Mouse (Mus musculus): Measurements from ENCODE around the gene Eci2. TPM values are rescaled to one million over a fixed set of nuclear protein-coding genes. Genes with fewer than 3 reads are reported as not detected.
A peak's percentile ranks its signal among the peaks of the same experiment; 100 is the strongest.
"Not testable (repeated sequence)": the region's sequence is repeated elsewhere in the genome, so short reads cannot be mapped to it uniquely, and the experiment has no call there.

Eci2 gene
- polyA plus RNA-seq, 1 experiment = 16.0 TPM

DNA sequence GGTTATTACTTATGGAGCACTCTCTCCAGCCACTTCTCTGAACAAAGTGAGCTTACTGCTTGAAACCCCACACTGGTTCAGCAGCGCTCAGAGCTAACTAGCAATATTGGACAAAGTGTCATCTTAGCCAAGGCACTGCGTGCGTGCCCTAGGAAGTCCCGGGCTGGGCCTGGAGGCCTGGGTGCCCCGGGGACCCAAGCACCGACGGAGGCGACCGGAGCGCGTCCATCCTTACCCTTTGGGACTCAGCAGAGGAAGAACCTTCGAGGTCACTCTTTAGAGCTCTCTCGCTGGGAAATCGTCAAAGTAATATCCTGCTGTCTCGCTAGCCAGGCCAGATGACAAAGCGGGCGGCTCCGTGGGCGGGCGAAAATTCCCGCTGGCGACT lies 33.3 kb downstream of the Eci2 start:
- Histone ChIP-seq H3K4me3 (ENCODE audit: extremely low read depth, insufficient read depth, insufficient read length) (peak overlapping the region; percentile 79), H3K27me3 (ENCODE audit: control insufficient read depth, insufficient read depth, low read length) (no peaks in the 10 kb centered on the region), H3K4me1 (ENCODE audit: control insufficient read depth, insufficient read depth, insufficient read length) (peaks cover 2% of the 10 kb centered on the region; the same call in 1 of the 2 replicates), H3K36me3 (ENCODE audit: control insufficient read depth, insufficient read depth, low read length) (peaks cover 3% of the 10 kb centered on the region; the same call in 1 of the 2 replicates), H3K27ac (ENCODE audit: insufficient read depth, low read length) (peak overlapping the region; percentile 57; the same call in 1 of the 2 replicates)
- under 1% methylated on average over 22 of the region's 22 CpGs for WGBS
- no peak for DNase-seq (ENCODE audit: low read depth in 1 of 2, low spot score in 2 of 2)
- TF ChIP-seq POLR2A (IDR thresholded peaks at IDR 0.05; ENCODE audit: low read depth, low read length) = no peak
- TF ChIP-seq CTCF (IDR thresholded peaks at IDR 0.05; ENCODE audit: extremely low read depth, insufficient read depth, insufficient read length, insufficient replicate concordance) = no peak

DNA sequence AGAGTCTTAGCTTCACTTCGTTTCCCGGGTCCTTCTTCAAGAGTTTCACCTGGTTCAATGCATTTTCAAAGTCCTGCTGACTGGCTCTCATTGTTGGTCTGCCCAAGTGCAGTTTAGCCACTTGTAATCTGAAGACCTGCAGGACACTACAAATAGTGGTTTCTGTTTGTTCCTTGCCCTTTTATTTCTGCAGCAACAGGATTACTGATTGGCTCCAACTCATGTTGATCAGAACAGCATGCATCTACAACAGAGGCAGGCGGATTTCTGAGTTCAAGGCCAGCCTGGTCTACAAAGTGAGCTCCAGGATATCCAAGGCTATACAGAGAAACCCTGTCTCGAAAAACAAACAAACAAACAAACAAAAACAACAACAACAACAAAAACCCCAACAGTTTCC lies 33.8 kb downstream of the Eci2 start:
- no peaks in the 10 kb centered on the region for H3K27me3 ChIP-seq (ENCODE audit: control insufficient read depth, insufficient read depth, low read length)
- TF ChIP-seq CTCF (IDR thresholded peaks at IDR 0.05; ENCODE audit: extremely low read depth, insufficient read depth, insufficient read length, insufficient replicate concordance) (no peak), POLR2A (IDR thresholded peaks at IDR 0.05; ENCODE audit: low read depth, low read length) (no peak)
- peak overlapping the region; percentile 79; the same call in 1 of the 2 replicates for H3K4me3 ChIP-seq (ENCODE audit: extremely low read depth, insufficient read depth, insufficient read length)
- WGBS = 74% methylated on average over 4 of the region's 4 CpGs
- peaks cover 4% of the 10 kb centered on the region; the same call in 1 of the 2 replicates for H3K36me3 ChIP-seq (ENCODE audit: control insufficient read depth, insufficient read depth, low read length)
- DNase-seq (ENCODE audit: low read depth in 1 of 2, low spot score in 2 of 2) = no peak
- peaks cover 2% of the 10 kb centered on the region; the same call in 1 of the 2 replicates for H3K4me1 ChIP-seq (ENCODE audit: control insufficient read depth, insufficient read depth, insufficient read length)
- H3K27ac ChIP-seq (ENCODE audit: insufficient read depth, low read length) = no peak overlapping the region

DNA sequence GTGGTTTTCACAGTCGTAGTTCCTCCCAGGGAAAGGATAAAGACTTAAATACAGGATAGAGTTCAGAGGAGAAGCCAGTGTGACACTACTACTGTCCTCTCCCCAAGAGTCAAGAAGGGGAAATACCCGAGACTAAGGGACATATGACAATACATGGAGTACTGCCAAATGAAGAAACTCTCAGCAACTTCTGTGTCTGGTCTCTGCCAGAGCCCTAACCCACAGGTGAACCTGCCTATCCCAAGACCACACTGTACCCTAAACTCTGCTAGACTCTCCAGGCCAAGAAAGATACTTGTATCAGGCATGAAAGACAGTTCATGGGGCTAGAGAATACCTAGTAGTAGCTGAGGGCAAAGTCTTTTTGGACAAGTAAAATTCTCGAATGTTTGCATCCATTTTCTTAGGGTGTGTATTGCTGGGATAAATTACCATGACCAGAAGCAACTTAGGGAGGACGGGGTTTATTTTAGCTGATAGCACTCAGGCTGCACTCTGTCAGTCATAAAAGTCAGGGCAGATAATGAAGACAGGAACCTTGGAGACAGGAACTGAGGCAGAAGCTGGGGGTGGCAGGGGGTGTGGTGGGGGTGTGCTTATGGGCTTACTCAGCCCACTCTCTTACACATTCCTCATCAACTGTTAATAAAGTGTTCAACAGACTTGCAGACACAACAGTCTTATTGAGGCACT lies 35.2 kb downstream of the Eci2 start:
- 74% methylated on average over 4 of the region's 4 CpGs for WGBS
- H3K4me1 ChIP-seq (ENCODE audit: control insufficient read depth, insufficient read depth, insufficient read length) = peaks cover 2% of the 10 kb centered on the region; the same call in 1 of the 2 replicates
- no peak overlapping the region for H3K27ac ChIP-seq (ENCODE audit: insufficient read depth, low read length)
- no peaks in the 10 kb centered on the region for H3K27me3 ChIP-seq (ENCODE audit: control insufficient read depth, insufficient read depth, low read length)
- no peak overlapping the region for H3K4me3 ChIP-seq (ENCODE audit: extremely low read depth, insufficient read depth, insufficient read length)
- H3K36me3 ChIP-seq (ENCODE audit: control insufficient read depth, insufficient read depth, low read length) = peaks cover 6% of the 10 kb centered on the region
- DNase-seq (ENCODE audit: low read depth in 1 of 2, low spot score in 2 of 2) = no peak
- TF ChIP-seq POLR2A (IDR thresholded peaks at IDR 0.05; ENCODE audit: low read depth, low read length) (no peak), CTCF (IDR thresholded peaks at IDR 0.05; ENCODE audit: extremely low read depth, insufficient read depth, insufficient read length, insufficient replicate concordance) (no peak)

DNA sequence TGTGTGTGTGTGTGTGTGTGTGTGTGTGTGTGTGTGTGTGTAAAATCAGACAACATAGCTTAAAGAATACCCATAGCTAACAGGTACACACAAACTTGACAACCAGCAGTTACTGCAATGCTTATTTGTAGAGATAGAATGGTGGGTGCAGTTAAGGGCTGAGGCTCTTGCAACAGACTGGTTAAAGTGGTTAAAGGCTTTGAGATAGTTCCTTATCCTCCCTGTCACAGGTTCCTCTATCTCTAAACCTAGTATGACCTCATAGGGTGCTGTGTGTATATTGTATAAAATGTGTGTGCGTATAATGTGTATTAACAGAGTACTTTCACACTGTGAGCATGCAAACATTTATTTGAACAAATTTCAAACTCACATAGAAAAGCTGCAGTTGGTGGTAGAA lies 43.4 kb downstream of the Eci2 start:
- H3K27me3 ChIP-seq (ENCODE audit: control insufficient read depth, insufficient read depth, low read length); H3K27ac ChIP-seq (ENCODE audit: insufficient read depth, low read length); H3K4me3 ChIP-seq (ENCODE audit: extremely low read depth, insufficient read depth, insufficient read length); DNase-seq (ENCODE audit: low read depth in 1 of 2, low spot score in 2 of 2); H3K4me1 ChIP-seq (ENCODE audit: control insufficient read depth, insufficient read depth, insufficient read length): not testable (repeated sequence)
- 85% methylated on average over 1 of the region's 1 CpGs for WGBS
- peaks cover 15% of the 10 kb centered on the region for H3K36me3 ChIP-seq (ENCODE audit: control insufficient read depth, insufficient read depth, low read length)

DNA sequence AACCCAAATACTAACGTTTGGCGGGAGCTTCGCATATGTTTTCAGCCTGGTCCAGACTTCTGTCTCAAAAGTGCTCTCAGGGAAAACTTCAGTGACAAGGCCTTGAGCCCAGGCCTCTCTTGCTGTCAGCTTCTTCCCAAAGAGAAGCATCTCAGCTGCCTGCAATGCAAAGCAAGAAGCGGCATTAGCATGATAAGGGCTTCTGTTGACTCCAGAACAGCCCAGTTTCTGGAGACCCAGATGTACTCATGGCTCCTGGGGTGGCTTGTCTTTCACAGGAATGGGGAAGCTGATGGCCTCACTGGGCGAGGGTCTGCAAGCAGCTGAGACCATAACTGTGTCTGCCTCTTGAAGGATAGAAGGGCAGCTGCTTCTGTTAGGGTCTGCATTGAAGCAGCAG lies 48.3 kb downstream of the Eci2 start:
- H3K4me3 ChIP-seq (ENCODE audit: extremely low read depth, insufficient read depth, insufficient read length); H3K27me3 ChIP-seq (ENCODE audit: control insufficient read depth, insufficient read depth, low read length): not testable (repeated sequence)
- H3K36me3 ChIP-seq (ENCODE audit: control insufficient read depth, insufficient read depth, low read length) = peaks cover 16% of the 10 kb centered on the region

DNA sequence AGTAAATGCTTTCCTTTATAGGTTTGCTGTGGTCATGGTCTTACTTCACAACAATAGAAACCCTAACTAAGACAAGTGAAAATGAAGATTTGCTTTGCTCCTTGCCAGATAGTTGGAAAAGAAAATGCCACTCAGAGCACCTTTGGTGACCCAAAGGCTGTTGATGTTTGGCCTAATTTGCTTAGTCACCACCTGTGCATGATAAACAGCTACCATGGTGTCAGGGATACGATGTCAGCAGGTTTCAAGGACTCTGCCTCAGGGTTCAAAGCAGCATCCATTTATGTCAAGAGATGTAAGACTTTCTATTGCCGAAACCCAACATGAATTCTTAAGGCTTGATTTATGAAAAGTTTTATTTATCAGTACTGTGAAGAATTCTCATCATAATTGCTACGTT lies 49.5 kb downstream of the Eci2 start:
- no peak overlapping the region for H3K27ac ChIP-seq (ENCODE audit: insufficient read depth, low read length)
- no peak for TF ChIP-seq POLR2A (IDR thresholded peaks at IDR 0.05; ENCODE audit: low read depth, low read length)
- no peak for TF ChIP-seq CTCF (IDR thresholded peaks at IDR 0.05; ENCODE audit: extremely low read depth, insufficient read depth, insufficient read length, insufficient replicate concordance)
- no peaks in the 10 kb centered on the region for H3K27me3 ChIP-seq (ENCODE audit: control insufficient read depth, insufficient read depth, low read length)
- peaks cover 16% of the 10 kb centered on the region for H3K36me3 ChIP-seq (ENCODE audit: control insufficient read depth, insufficient read depth, low read length)
- 93% methylated on average over 3 of the region's 3 CpGs for WGBS
- DNase-seq (ENCODE audit: low read depth in 1 of 2, low spot score in 2 of 2) = no peak
- no peaks in the 10 kb centered on the region for H3K4me1 ChIP-seq (ENCODE audit: control insufficient read depth, insufficient read depth, insufficient read length)
- H3K4me3 ChIP-seq (ENCODE audit: extremely low read depth, insufficient read depth, insufficient read length) = no peak overlapping the region

More for the DNA sequence above, 48.3 kb downstream of the Eci2 start:
- not testable (repeated sequence) for H3K27ac ChIP-seq (ENCODE audit: insufficient read depth, low read length); H3K4me1 ChIP-seq (ENCODE audit: control insufficient read depth, insufficient read depth, insufficient read length); DNase-seq (ENCODE audit: low read depth in 1 of 2, low spot score in 2 of 2)
- WGBS = 93% methylated on average over 5 of the region's 5 CpGs

DNA sequence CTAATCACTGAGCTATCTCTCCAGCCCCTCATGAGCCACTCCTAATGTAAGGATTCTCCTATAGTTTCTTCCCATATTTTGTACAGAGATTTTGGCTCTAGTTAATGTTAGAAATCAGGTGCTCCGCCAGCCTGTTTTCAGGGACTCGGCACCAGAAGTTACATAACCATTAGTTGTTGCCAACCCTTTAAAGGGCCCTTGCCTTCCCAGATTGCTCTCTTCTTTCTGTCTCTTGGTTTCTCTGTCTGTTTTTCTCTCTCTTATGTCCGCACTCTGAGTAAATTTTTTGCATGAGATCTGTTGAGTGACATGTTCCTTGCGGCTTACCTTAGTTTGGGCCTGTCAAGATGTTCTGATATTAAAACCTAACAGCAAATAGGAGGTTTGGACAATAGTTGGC lies 50.8 kb downstream of the Eci2 start:
- Histone ChIP-seq H3K27me3 (ENCODE audit: control insufficient read depth, insufficient read depth, low read length) (no peaks in the 10 kb centered on the region), H3K4me3 (ENCODE audit: extremely low read depth, insufficient read depth, insufficient read length) (no peak overlapping the region), H3K4me1 (ENCODE audit: control insufficient read depth, insufficient read depth, insufficient read length) (no peaks in the 10 kb centered on the region), H3K36me3 (ENCODE audit: control insufficient read depth, insufficient read depth, low read length) (peaks cover 15% of the 10 kb centered on the region), H3K27ac (ENCODE audit: insufficient read depth, low read length) (no peak overlapping the region)
- no peak for DNase-seq (ENCODE audit: low read depth in 1 of 2, low spot score in 2 of 2)
- TF ChIP-seq POLR2A (IDR thresholded peaks at IDR 0.05; ENCODE audit: low read depth, low read length) = no peak
- WGBS = 95% methylated on average over 4 of the region's 4 CpGs
